Mouse (Mus musculus): ENCODE results near the gene Armc5. TPM values are rescaled to one million over a fixed set of nuclear protein-coding genes. Genes with fewer than 3 reads are reported as not detected.

The Armc5 gene
- polyA plus RNA-seq (2014; fragmentation: Nextera tagmentation; extraction: Ambion mirVana), result 11.8 and 13.3 TPM in 2 replicates

DNA sequence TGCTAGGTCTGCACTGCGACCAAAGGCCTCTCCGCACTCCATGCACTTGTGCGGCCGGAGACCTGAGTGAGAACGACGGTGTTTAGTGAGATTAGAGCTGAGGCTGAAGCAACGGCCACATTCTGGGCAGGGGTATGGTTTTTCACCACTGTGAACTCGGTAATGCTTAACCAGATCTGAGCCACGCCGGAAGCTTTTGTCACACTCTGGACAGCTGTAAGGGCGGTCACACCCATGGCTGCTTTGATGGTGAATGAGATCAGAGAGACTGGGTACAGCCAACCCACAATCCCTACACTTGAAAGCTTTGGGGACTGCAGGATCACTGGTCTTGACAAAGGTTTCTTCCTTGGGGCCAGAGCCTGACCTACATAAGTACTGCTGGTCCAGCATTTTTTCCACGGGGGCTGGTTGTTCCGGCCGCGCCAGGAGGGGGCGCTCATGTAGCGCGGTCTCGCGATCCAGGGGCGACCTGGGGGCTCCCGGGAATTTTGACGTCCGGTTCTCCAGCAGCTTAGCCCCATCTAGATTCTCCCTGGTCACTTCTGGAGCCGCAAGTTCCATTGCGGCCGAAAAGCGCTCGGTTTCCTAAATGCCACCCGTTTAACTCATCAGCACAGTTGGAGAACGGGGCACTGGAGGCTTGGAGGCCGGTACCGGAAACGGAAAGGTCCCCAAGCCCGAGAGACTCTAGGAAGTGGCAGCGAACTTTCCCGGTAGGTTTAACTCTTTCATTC lies at the start of gene Armc5:
Gene Armc5 (plus strand): TSS at position 487 of the 737 bp plus-strand sequence.
- WGBS, result 27% methylated on average over 37 of the region's 37 CpGs
- peak; percentile 93 for DNase-seq (ENCODE audit: low spot score)
- Histone ChIP-seq H3K27ac (ENCODE audit: low read depth, low read length) (peak within 1 kb of the TSS; percentile 94), H3K4me2 (ENCODE audit: low read depth, low read length, severe bottlenecking) (peak within 1 kb of the TSS; percentile 81), H3K36me3 (ENCODE audit: control insufficient read depth, insufficient read depth, low read length) (no peaks in the 10 kb centered on the region; the same call in 1 of the 2 replicates), H3K9me3 (ENCODE audit: control insufficient read depth, low read length) (no peaks in the 10 kb centered on the region), H3K27me3 (ENCODE audit: control insufficient read depth, insufficient read depth, low read length) (no peaks in the 10 kb centered on the region), H3K4me1 (replicated peaks; ENCODE audit: control insufficient read depth, insufficient read depth, low read length) (no peaks in the 10 kb centered on the region; the same call in 1 of the 2 replicates), H3K4me3 (ENCODE audit: low read depth, low read length) (peak within 1 kb of the TSS; percentile 69), H3K9ac (ENCODE audit: low read length) (peak within 1 kb of the TSS; percentile 83)
- peak; percentile 24; the same call in 1 of the 2 replicates for ATAC-seq (replicated peaks; ENCODE audit: low FRiP score)

GRCm38 (mm10) chr7:128201607-128202006 lies 35.5 kb upstream of the Armc5 start:
- 87% methylated on average over 9 of the region's 9 CpGs for WGBS
- DNase-seq (ENCODE audit: low spot score), result no peak

DNA sequence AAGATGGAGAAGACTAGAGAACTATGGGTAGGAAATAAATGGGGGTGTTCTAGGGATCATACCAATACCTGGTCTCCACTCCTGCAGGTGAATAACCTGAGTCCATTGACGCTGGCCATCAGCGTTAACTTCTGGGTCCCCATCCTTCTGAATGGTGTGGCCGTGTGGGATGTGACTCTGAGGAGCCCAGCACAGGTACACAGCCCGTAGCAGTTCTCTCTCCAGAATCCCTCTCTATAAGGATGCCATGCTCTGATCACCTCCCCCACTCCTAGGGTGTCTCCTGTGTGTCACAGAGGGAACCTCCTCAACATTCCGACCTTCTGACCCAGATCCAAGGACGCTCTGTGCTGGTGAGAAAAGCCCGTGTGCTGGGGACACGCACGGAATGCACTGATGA lies 34.1 kb upstream of the Armc5 start:
- H3K4me2 ChIP-seq (ENCODE audit: low read depth, low read length, severe bottlenecking), result no peak overlapping the region
- H3K36me3 ChIP-seq (ENCODE audit: control insufficient read depth, insufficient read depth, low read length), result no peaks in the 10 kb centered on the region
- whole genome bisulfite sequencing, result 87% methylated on average over 9 of the region's 9 CpGs
- no peaks in the 10 kb centered on the region for H3K4me1 ChIP-seq (replicated peaks; ENCODE audit: control insufficient read depth, insufficient read depth, low read length)
- H3K27me3 ChIP-seq (ENCODE audit: control insufficient read depth, insufficient read depth, low read length), result no peaks in the 10 kb centered on the region
- H3K27ac ChIP-seq (ENCODE audit: low read depth, low read length), result no peak overlapping the region
- no peaks in the 10 kb centered on the region for H3K9me3 ChIP-seq (ENCODE audit: control insufficient read depth, low read length)
- no peak overlapping the region for H3K9ac ChIP-seq (ENCODE audit: low read length)
- no peak overlapping the region for H3K4me3 ChIP-seq (ENCODE audit: low read depth, low read length)
- ATAC-seq (replicated peaks; ENCODE audit: low FRiP score) (no peak), DNase-seq (ENCODE audit: low spot score) (no peak)

More at GRCm38 (mm10) chr7:128201607-128202006, 35.5 kb upstream of the Armc5 start:
- no peaks in the 10 kb centered on the region for H3K27me3 ChIP-seq (ENCODE audit: control insufficient read depth, insufficient read depth, low read length)
- H3K9me3 ChIP-seq (ENCODE audit: control insufficient read depth, low read length), result no peaks in the 10 kb centered on the region
- no peak overlapping the region for H3K4me2 ChIP-seq (ENCODE audit: low read depth, low read length, severe bottlenecking)
- no peak overlapping the region for H3K27ac ChIP-seq (ENCODE audit: low read depth, low read length)
- H3K9ac ChIP-seq (ENCODE audit: low read length), result no peak overlapping the region
- ATAC-seq (replicated peaks; ENCODE audit: low FRiP score), result no peak
- H3K4me1 ChIP-seq (replicated peaks; ENCODE audit: control insufficient read depth, insufficient read depth, low read length), result no peaks in the 10 kb centered on the region
- no peak overlapping the region for H3K4me3 ChIP-seq (ENCODE audit: low read depth, low read length)
- H3K36me3 ChIP-seq (ENCODE audit: control insufficient read depth, insufficient read depth, low read length), result no peaks in the 10 kb centered on the region

- no peak overlapping the region for H3K27ac ChIP-seq (ENCODE audit: low read depth, low read length)
- 91% methylated on average over 8 of the region's 8 CpGs for WGBS
Measured at GRCm38 (mm10) chr7:128204179-128204578, 33.0 kb upstream of the Armc5 start.

GRCm38 (mm10) chr7:128205695-128206094 lies 31.4 kb upstream of the Armc5 start:
- no peak overlapping the region for H3K4me2 ChIP-seq (ENCODE audit: low read depth, low read length, severe bottlenecking)
- H3K4me1 ChIP-seq (replicated peaks; ENCODE audit: control insufficient read depth, insufficient read depth, low read length), result no peaks in the 10 kb centered on the region
- no peak for DNase-seq (ENCODE audit: low spot score)
- no peaks in the 10 kb centered on the region for H3K36me3 ChIP-seq (ENCODE audit: control insufficient read depth, insufficient read depth, low read length)
- no peak overlapping the region for H3K27ac ChIP-seq (ENCODE audit: low read depth, low read length)
- WGBS, result 83% methylated on average over 18 of the region's 18 CpGs
- no peak for ATAC-seq (replicated peaks; ENCODE audit: low FRiP score)
- no peaks in the 10 kb centered on the region for H3K27me3 ChIP-seq (ENCODE audit: control insufficient read depth, insufficient read depth, low read length)
- H3K4me3 ChIP-seq (ENCODE audit: low read depth, low read length), result no peak overlapping the region
- no peaks in the 10 kb centered on the region for H3K9me3 ChIP-seq (ENCODE audit: control insufficient read depth, low read length)
- H3K9ac ChIP-seq (ENCODE audit: low read length), result no peak overlapping the region

More at GRCm38 (mm10) chr7:128204179-128204578, 33.0 kb upstream of the Armc5 start:
- no peak for DNase-seq (ENCODE audit: low spot score)
- Histone ChIP-seq H3K36me3 (ENCODE audit: control insufficient read depth, insufficient read depth, low read length) (no peaks in the 10 kb centered on the region), H3K9ac (ENCODE audit: low read length) (no peak overlapping the region), H3K4me1 (replicated peaks; ENCODE audit: control insufficient read depth, insufficient read depth, low read length) (no peaks in the 10 kb centered on the region), H3K4me3 (ENCODE audit: low read depth, low read length) (no peak overlapping the region), H3K9me3 (ENCODE audit: control insufficient read depth, low read length) (no peaks in the 10 kb centered on the region), H3K27me3 (ENCODE audit: control insufficient read depth, insufficient read depth, low read length) (no peaks in the 10 kb centered on the region), H3K4me2 (ENCODE audit: low read depth, low read length, severe bottlenecking) (no peak overlapping the region)
- no peak for ATAC-seq (replicated peaks; ENCODE audit: low FRiP score)

DNA sequence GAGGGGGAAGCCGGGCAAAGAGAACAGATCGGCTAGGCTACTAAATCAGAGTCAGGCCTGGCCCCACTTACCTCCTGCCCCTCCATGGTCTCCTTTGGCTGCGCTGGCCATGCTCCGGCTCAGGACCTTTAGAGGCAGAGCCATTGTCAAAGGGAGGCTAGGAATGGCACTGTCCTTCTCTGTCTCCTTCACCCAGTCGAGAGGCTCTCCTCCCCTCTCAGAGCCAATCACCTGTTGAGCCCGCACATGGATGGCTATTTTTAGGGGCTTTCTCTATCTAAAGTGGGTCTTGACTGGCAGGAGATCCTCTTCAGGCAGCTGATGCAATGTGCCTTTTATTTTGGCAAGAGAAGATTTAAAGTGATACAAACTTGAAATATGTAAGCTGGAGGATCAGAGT lies 31.0 kb upstream of the Armc5 start, which contains the start of gene Cox6a2:
Gene Cox6a2 (minus strand): TSS at position 236 of the 400 bp plus-strand sequence.
- no peak for ATAC-seq (replicated peaks; ENCODE audit: low FRiP score)
- DNase-seq (ENCODE audit: low spot score), result no peak
- 79% methylated on average over 6 of the region's 6 CpGs for WGBS
- Histone ChIP-seq H3K27ac (ENCODE audit: low read depth, low read length) (no peak within 1 kb of the TSS), H3K4me1 (replicated peaks; ENCODE audit: control insufficient read depth, insufficient read depth, low read length) (no peaks in the 10 kb centered on the region), H3K9ac (ENCODE audit: low read length) (no peak within 1 kb of the TSS), H3K27me3 (ENCODE audit: control insufficient read depth, insufficient read depth, low read length) (no peaks in the 10 kb centered on the region), H3K4me2 (ENCODE audit: low read depth, low read length, severe bottlenecking) (no peak within 1 kb of the TSS), H3K4me3 (ENCODE audit: low read depth, low read length) (no peak within 1 kb of the TSS), H3K9me3 (ENCODE audit: control insufficient read depth, low read length) (no peaks in the 10 kb centered on the region), H3K36me3 (ENCODE audit: control insufficient read depth, insufficient read depth, low read length) (no peaks in the 10 kb centered on the region)

DNA sequence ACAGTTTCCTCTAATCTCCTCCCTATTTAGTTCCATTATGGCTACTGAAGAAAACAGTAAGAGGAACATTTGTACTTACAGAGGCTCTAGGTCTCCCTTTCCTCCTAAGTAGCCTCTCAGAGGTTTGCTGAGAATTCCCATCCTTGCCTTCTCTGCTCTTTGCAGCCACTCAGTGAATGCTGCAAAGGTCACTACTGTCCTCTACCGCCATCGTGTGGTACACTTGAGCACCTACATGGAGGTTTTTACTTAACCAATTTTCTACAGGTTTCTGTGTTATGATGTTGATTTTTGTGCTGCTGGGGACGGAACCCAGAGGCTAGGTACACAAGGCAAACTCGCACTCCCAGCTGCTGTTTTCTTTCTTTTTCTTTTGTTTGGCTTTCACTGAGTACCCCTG lies 29.0 kb upstream of the Armc5 start:
- no peak overlapping the region for H3K27ac ChIP-seq (ENCODE audit: low read depth, low read length)
- no peaks in the 10 kb centered on the region for H3K36me3 ChIP-seq (ENCODE audit: control insufficient read depth, insufficient read depth, low read length)
- ATAC-seq (replicated peaks; ENCODE audit: low FRiP score) (no peak), DNase-seq (ENCODE audit: low spot score) (peak; percentile 68)
- H3K4me2 ChIP-seq (ENCODE audit: low read depth, low read length, severe bottlenecking), result no peak overlapping the region
- 13% methylated on average over 4 of the region's 4 CpGs for WGBS
- H3K27me3 ChIP-seq (ENCODE audit: control insufficient read depth, insufficient read depth, low read length), result no peaks in the 10 kb centered on the region
- no peaks in the 10 kb centered on the region for H3K4me1 ChIP-seq (replicated peaks; ENCODE audit: control insufficient read depth, insufficient read depth, low read length)
- H3K9ac ChIP-seq (ENCODE audit: low read length), result no peak overlapping the region
- no peaks in the 10 kb centered on the region for H3K9me3 ChIP-seq (ENCODE audit: control insufficient read depth, low read length)
- H3K4me3 ChIP-seq (ENCODE audit: low read depth, low read length), result no peak overlapping the region

GRCm38 (mm10) chr7:128209826-128210225 lies 27.3 kb upstream of the Armc5 start:
- no peak for ATAC-seq (replicated peaks; ENCODE audit: low FRiP score)
- WGBS, result 63% methylated on average over 3 of the region's 3 CpGs
- Histone ChIP-seq H3K9me3 (ENCODE audit: control insufficient read depth, low read length) (no peaks in the 10 kb centered on the region), H3K4me2 (ENCODE audit: low read depth, low read length, severe bottlenecking) (no peak overlapping the region), H3K4me3 (ENCODE audit: low read depth, low read length) (no peak overlapping the region), H3K36me3 (ENCODE audit: control insufficient read depth, insufficient read depth, low read length) (no peaks in the 10 kb centered on the region), H3K27me3 (ENCODE audit: control insufficient read depth, insufficient read depth, low read length) (no peaks in the 10 kb centered on the region), H3K27ac (ENCODE audit: low read depth, low read length) (no peak overlapping the region), H3K9ac (ENCODE audit: low read length) (no peak overlapping the region), H3K4me1 (replicated peaks; ENCODE audit: control insufficient read depth, insufficient read depth, low read length) (no peaks in the 10 kb centered on the region)
- DNase-seq (ENCODE audit: low spot score), result no peak

- 80% methylated on average over 4 of the region's 4 CpGs for WGBS
Measured at GRCm38 (mm10) chr7:128219952-128220351, 17.2 kb upstream of the Armc5 start.

More at GRCm38 (mm10) chr7:128219952-128220351, 17.2 kb upstream of the Armc5 start:
- H3K4me3 ChIP-seq (ENCODE audit: low read depth, low read length), result no peak overlapping the region
- H3K9ac ChIP-seq (ENCODE audit: low read length), result no peak overlapping the region
- H3K4me1 ChIP-seq (replicated peaks; ENCODE audit: control insufficient read depth, insufficient read depth, low read length), result no peaks in the 10 kb centered on the region
- no peak overlapping the region for H3K4me2 ChIP-seq (ENCODE audit: low read depth, low read length, severe bottlenecking)
- H3K9me3 ChIP-seq (ENCODE audit: control insufficient read depth, low read length), result no peaks in the 10 kb centered on the region
- no peak overlapping the region for H3K27ac ChIP-seq (ENCODE audit: low read depth, low read length)
- ATAC-seq (replicated peaks; ENCODE audit: low FRiP score) (no peak), DNase-seq (ENCODE audit: low spot score) (no peak)
- H3K27me3 ChIP-seq (ENCODE audit: control insufficient read depth, insufficient read depth, low read length), result no peaks in the 10 kb centered on the region
- H3K36me3 ChIP-seq (ENCODE audit: control insufficient read depth, insufficient read depth, low read length), result no peaks in the 10 kb centered on the region

Measured in forebrain, embryonic 11.5 days (tissue).